Mouse (Mus musculus): ENCODE data around the gene 1700008O03Rik. TPM values are rescaled to one million over a fixed set of nuclear protein-coding genes. Genes with fewer than 3 reads are reported as not detected.
A peak's percentile ranks its signal among the peaks of the same experiment; 100 is the strongest.

The 1700008O03Rik gene
- polyA plus RNA-seq, 1 experiment: 0.75 TPM

- H3K27me3 ChIP-seq (replicated peaks; ENCODE audit: control insufficient read depth, insufficient read depth, low read length): no peaks in the 10 kb centered on the region
Measured at GRCm38 (mm10) chr7:44360792-44361301, 24.8 kb downstream of the 1700008O03Rik start.

GRCm38 (mm10) chr7:44359908-44360672 is 25.5 kb downstream of the 1700008O03Rik start:
- peak; percentile 96 for DNase-seq
- Histone ChIP-seq H3K27ac (ENCODE audit: insufficient read depth, low read depth, low read length) (peak overlapping the region; percentile 77), H3K27me3 (replicated peaks; ENCODE audit: control insufficient read depth, insufficient read depth, low read length) (no peaks in the 10 kb centered on the region), H3K4me1 (ENCODE audit: control insufficient read depth, insufficient read depth, low read length) (no peaks in the 10 kb centered on the region), H3K36me3 (ENCODE audit: control insufficient read depth, insufficient read depth, low read length) (no peaks in the 10 kb centered on the region), H3K4me3 (ENCODE audit: insufficient read depth, low read depth, low read length) (peak overlapping the region; percentile 67)
- under 1% methylated on average over 54 of the region's 54 CpGs for whole genome bisulfite sequencing
- peak; percentile 56 for TF ChIP-seq POLR2A (IDR thresholded peaks at IDR 0.05; ENCODE audit: low read depth, low read length)
- TF ChIP-seq CTCF (conservative IDR thresholded peaks at IDR 0.05; ENCODE audit: insufficient read depth, insufficient read length, low read depth, low read length): no peak

More at GRCm38 (mm10) chr7:44360792-44361301, 24.8 kb downstream of the 1700008O03Rik start:
- no peak for TF ChIP-seq CTCF (conservative IDR thresholded peaks at IDR 0.05; ENCODE audit: insufficient read depth, insufficient read length, low read depth, low read length)
- no peak for TF ChIP-seq POLR2A (IDR thresholded peaks at IDR 0.05; ENCODE audit: low read depth, low read length)
- peak; percentile 14 for DNase-seq
- no peak overlapping the region for H3K4me3 ChIP-seq (ENCODE audit: insufficient read depth, low read depth, low read length)
- WGBS: 9% methylated on average over 21 of the region's 21 CpGs
- no peaks in the 10 kb centered on the region for H3K4me1 ChIP-seq (ENCODE audit: control insufficient read depth, insufficient read depth, low read length)
- H3K36me3 ChIP-seq (ENCODE audit: control insufficient read depth, insufficient read depth, low read length): no peaks in the 10 kb centered on the region
- H3K27ac ChIP-seq (ENCODE audit: insufficient read depth, low read depth, low read length): no peak overlapping the region

DNA sequence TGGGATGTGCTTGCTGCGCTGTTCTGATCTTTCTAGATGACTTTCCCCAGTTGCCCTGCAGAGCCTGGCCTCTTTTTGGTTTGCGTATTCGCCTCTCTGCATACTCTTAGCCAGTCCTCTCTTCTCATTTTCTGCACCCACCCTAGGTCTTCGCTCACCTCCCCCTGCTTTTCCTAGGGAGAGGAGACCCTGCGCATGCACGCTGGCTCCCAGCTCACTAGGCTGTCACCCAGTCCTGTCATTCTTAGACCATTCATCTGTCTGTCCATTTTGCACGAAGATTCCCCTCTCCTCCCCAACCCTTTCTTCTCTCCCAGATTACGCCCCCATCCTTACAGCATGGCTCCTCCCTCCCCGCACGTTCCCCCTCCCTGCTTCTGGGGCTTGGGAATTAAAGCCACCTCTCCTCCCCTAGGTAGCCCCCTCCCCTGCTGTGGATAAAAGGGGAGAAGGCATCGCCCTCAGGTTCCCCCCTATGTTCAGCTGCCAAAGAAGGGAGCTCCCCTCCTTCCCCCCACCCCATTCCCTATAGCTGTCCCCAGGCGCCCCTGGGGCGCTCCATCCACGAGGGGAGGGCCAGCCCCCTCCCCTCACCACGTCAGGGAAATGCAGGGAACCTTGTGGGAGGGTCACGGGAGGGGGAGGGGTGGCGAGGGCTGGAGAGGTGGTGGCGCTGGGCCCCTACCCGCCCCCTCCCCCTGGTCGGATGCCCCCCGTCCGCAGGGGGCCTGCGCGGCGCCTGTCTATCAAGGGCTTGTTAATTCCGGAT is 26.6 kb downstream of the 1700008O03Rik start:
- 8% methylated on average over 26 of the region's 26 CpGs for WGBS
- H3K27ac ChIP-seq (ENCODE audit: insufficient read depth, low read depth, low read length): no peak overlapping the region
- TF ChIP-seq POLR2A (IDR thresholded peaks at IDR 0.05; ENCODE audit: low read depth, low read length): no peak
- TF ChIP-seq CTCF (conservative IDR thresholded peaks at IDR 0.05; ENCODE audit: insufficient read depth, insufficient read length, low read depth, low read length): no peak
- no peaks in the 10 kb centered on the region for H3K27me3 ChIP-seq (replicated peaks; ENCODE audit: control insufficient read depth, insufficient read depth, low read length)
- DNase-seq: no peak
- H3K4me1 ChIP-seq (ENCODE audit: control insufficient read depth, insufficient read depth, low read length): no peaks in the 10 kb centered on the region
- H3K36me3 ChIP-seq (ENCODE audit: control insufficient read depth, insufficient read depth, low read length): no peaks in the 10 kb centered on the region
- H3K4me3 ChIP-seq (ENCODE audit: insufficient read depth, low read depth, low read length): no peak overlapping the region

DNA sequence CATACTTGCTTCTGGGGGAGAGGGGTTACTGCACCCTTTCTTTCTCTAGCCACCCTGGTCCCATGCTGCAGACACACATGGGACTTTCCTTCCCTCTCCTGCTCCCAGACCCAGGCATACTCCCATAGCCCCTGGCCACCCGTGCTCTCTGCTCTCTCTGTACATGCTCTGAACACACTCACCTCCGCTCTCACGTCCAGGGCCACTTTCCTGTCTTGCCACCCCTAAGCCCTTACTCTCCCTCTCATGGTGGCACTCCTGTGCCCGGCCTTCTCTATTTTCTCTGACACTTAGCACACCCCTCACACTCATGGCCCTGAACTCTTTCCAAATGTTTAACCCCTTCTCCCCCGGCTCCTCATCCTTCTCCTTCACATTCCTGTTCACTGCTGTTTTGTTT is 27.6 kb downstream of the 1700008O03Rik start:
- TF ChIP-seq POLR2A (IDR thresholded peaks at IDR 0.05; ENCODE audit: low read depth, low read length) (no peak), CTCF (conservative IDR thresholded peaks at IDR 0.05; ENCODE audit: insufficient read depth, insufficient read length, low read depth, low read length) (no peak)
- H3K27me3 ChIP-seq (replicated peaks; ENCODE audit: control insufficient read depth, insufficient read depth, low read length): no peaks in the 10 kb centered on the region
- H3K4me3 ChIP-seq (ENCODE audit: insufficient read depth, low read depth, low read length): no peak overlapping the region
- DNase-seq: no peak
- H3K36me3 ChIP-seq (ENCODE audit: control insufficient read depth, insufficient read depth, low read length): no peaks in the 10 kb centered on the region
- H3K27ac ChIP-seq (ENCODE audit: insufficient read depth, low read depth, low read length): no peak overlapping the region
- WGBS: 23% methylated on average over 5 of the region's 5 CpGs
- H3K4me1 ChIP-seq (ENCODE audit: control insufficient read depth, insufficient read depth, low read length): no peaks in the 10 kb centered on the region

- Histone ChIP-seq H3K4me3 (ENCODE audit: insufficient read depth, low read depth, low read length) (no peak overlapping the region), H3K27ac (ENCODE audit: insufficient read depth, low read depth, low read length) (no peak overlapping the region), H3K4me1 (ENCODE audit: control insufficient read depth, insufficient read depth, low read length) (no peaks in the 10 kb centered on the region), H3K27me3 (replicated peaks; ENCODE audit: control insufficient read depth, insufficient read depth, low read length) (peaks cover 2% of the 10 kb centered on the region; the same call in 1 of the 2 replicates), H3K36me3 (ENCODE audit: control insufficient read depth, insufficient read depth, low read length) (no peaks in the 10 kb centered on the region)
- DNase-seq: no peak
- no peak for TF ChIP-seq POLR2A (IDR thresholded peaks at IDR 0.05; ENCODE audit: low read depth, low read length)
- no peak for TF ChIP-seq CTCF (conservative IDR thresholded peaks at IDR 0.05; ENCODE audit: insufficient read depth, insufficient read length, low read depth, low read length)
- WGBS: 17% methylated on average over 9 of the region's 10 CpGs
Measured at GRCm38 (mm10) chr7:44357531-44357930, 28.1 kb downstream of the 1700008O03Rik start.

DNA sequence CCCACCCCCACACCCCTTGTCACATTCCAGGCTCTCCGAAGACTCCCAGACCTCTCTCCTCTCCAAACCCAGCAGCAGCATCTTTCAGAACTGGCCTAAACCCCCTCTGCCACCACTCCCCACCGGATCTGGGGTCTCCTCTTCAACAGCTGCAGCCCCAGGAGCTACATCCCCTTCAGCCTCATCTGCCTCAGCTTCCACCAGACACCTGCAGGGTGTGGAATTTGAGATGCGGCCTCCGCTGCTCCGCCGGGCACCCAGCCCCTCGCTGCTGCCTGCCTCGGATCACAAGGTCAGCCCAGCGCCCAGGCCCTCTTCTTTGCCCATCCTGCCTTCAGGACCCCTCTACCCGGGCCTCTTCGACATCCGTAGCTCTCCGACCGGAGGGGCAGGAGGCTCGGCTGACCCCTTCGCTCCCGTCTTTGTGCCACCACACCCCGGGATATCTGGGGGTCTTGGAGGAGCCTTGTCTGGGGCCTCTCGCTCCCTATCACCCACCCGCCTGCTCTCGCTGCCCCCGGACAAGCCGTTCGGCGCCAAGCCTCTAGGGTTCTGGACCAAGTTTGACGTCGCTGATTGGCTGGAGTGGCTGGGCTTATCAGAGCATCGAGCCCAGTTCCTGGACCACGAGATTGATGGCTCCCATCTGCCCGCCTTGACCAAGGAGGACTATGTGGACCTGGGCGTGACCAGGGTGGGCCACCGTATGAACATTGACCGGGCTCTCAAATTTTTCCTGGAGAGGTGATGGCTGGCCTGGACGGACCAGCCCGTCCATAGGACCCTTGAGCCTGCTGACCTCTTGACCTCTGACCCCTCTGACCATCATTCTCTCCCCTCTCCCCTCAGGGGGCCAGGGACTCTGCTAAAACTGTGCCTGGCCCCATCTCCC is 28.8 kb downstream of the 1700008O03Rik start:
- H3K4me3 ChIP-seq (ENCODE audit: insufficient read depth, low read depth, low read length): peak overlapping the region; percentile 4; the same call in 1 of the 2 replicates
- H3K27ac ChIP-seq (ENCODE audit: insufficient read depth, low read depth, low read length): no peak overlapping the region
- no peak for TF ChIP-seq CTCF (conservative IDR thresholded peaks at IDR 0.05; ENCODE audit: insufficient read depth, insufficient read length, low read depth, low read length)
- no peak for TF ChIP-seq POLR2A (IDR thresholded peaks at IDR 0.05; ENCODE audit: low read depth, low read length)
- peaks cover 2% of the 10 kb centered on the region; the same call in 1 of the 2 replicates for H3K27me3 ChIP-seq (replicated peaks; ENCODE audit: control insufficient read depth, insufficient read depth, low read length)
- DNase-seq: no peak
- no peaks in the 10 kb centered on the region for H3K4me1 ChIP-seq (ENCODE audit: control insufficient read depth, insufficient read depth, low read length)
- no peaks in the 10 kb centered on the region for H3K36me3 ChIP-seq (ENCODE audit: control insufficient read depth, insufficient read depth, low read length)
- WGBS: 4% methylated on average over 35 of the region's 35 CpGs

Measured in kidney, adult 2 months (tissue).